Mouse (Mus musculus): ENCODE measurements around the gene Prkcsh. TPM values are rescaled to one million over a fixed set of nuclear protein-coding genes. Genes with fewer than 3 reads are reported as not detected.

Gene Prkcsh
- polyA plus RNA-seq (2015; fragmentation: Nextera tagmentation; extraction: Ambion mirVana) = 52.6 and 57.5 TPM in 2 replicates

- Histone ChIP-seq H3K27me3 (peaks cover 25% of the 10 kb centered on the region), H3K36me3 (peaks cover 36% of the 10 kb centered on the region)
- peak; percentile 99 for DNase-seq
Measured at GRCm38 (mm10) chr9:22002194-22003162, at the start of gene Prkcsh, which contains the start of gene Ccdc151. Gene Prkcsh, plus strand, starts transcription at chr9:22002806. Gene Ccdc151, minus strand, starts transcription at chr9:22002634.

GRCm38 (mm10) chr9:21953600-21953999 is 49.0 kb upstream of the Prkcsh start:
- peaks cover 15% of the 10 kb centered on the region for H3K36me3 ChIP-seq
- H3K27ac ChIP-seq = no peak overlapping the region
- H3K27me3 ChIP-seq = peaks cover 7% of the 10 kb centered on the region
- DNase-seq = no peak
- no peak overlapping the region for H3K4me3 ChIP-seq (replicated peaks)
- WGBS (ENCODE audit: insufficient replicate concordance) = 26% methylated on average over 3 of the region's 3 CpGs
- H3K4me1 ChIP-seq (replicated peaks) = peaks cover 30% of the 10 kb centered on the region
- no peak overlapping the region for H3K9ac ChIP-seq
- no peak for ATAC-seq (ENCODE audit: low read depth)
- H3K4me2 ChIP-seq = no peak overlapping the region
- H3K9me3 ChIP-seq (replicated peaks) = no peaks in the 10 kb centered on the region

More at GRCm38 (mm10) chr9:22002194-22003162, at the start of gene Prkcsh, which contains the start of gene Ccdc151:
- Histone ChIP-seq H3K4me1 (replicated peaks) (peaks cover 31% of the 10 kb centered on the region), H3K9ac (peak within 1 kb of the TSS; percentile 80), H3K27ac (peak within 1 kb of the TSS; percentile 83), H3K9me3 (replicated peaks) (no peaks in the 10 kb centered on the region), H3K4me2 (peak within 1 kb of the TSS; percentile 95), H3K4me3 (replicated peaks) (peak within 1 kb of the TSS; percentile 84)
- 6% methylated on average over 57 of the region's 57 CpGs for WGBS (ENCODE audit: insufficient replicate concordance)
- ATAC-seq (ENCODE audit: low read depth) = peak; percentile 99

- H3K36me3 ChIP-seq = peaks cover 25% of the 10 kb centered on the region
- no peak overlapping the region for H3K27ac ChIP-seq
- H3K27me3 ChIP-seq = no peaks in the 10 kb centered on the region
- ATAC-seq (ENCODE audit: low read depth) (no peak), DNase-seq (no peak)
- no peaks in the 10 kb centered on the region for H3K9me3 ChIP-seq (replicated peaks)
- H3K9ac ChIP-seq = peak overlapping the region; percentile 76; the same call in 1 of the 2 replicates
- H3K4me3 ChIP-seq (replicated peaks) = peak overlapping the region; percentile 73
- peaks cover 41% of the 10 kb centered on the region for H3K4me1 ChIP-seq (replicated peaks)
- WGBS (ENCODE audit: insufficient replicate concordance) = 61% methylated on average over 3 of the region's 3 CpGs
- H3K4me2 ChIP-seq = peak overlapping the region; percentile 76
Measured at GRCm38 (mm10) chr9:21954635-21955034, 48.0 kb upstream of the Prkcsh start.

- Histone ChIP-seq H3K27ac (peak overlapping the region; percentile 79), H3K4me3 (replicated peaks) (peak overlapping the region; percentile 73), H3K4me2 (peak overlapping the region; percentile 76), H3K9ac (peak overlapping the region; percentile 76), H3K9me3 (replicated peaks) (no peaks in the 10 kb centered on the region), H3K27me3 (no peaks in the 10 kb centered on the region), H3K36me3 (peaks cover 31% of the 10 kb centered on the region), H3K4me1 (replicated peaks) (peaks cover 46% of the 10 kb centered on the region)
- ATAC-seq (ENCODE audit: low read depth) (peak; percentile 66), DNase-seq (no peak)
- 1% methylated on average over 18 of the region's 18 CpGs for WGBS (ENCODE audit: insufficient replicate concordance)
Measured at GRCm38 (mm10) chr9:21955225-21955569, 47.4 kb upstream of the Prkcsh start.

- peaks cover 52% of the 10 kb centered on the region for H3K4me1 ChIP-seq (replicated peaks)
- ATAC-seq (ENCODE audit: low read depth) = peak; percentile 93
Measured at GRCm38 (mm10) chr9:21955570-21956281, 46.9 kb upstream of the Prkcsh start, which contains the start of gene Swsap1. Gene Swsap1, plus strand, starts transcription at chr9:21955755.

GRCm38 (mm10) chr9:21958372-21958771 is 44.2 kb upstream of the Prkcsh start:
- DNase-seq = no peak
- ATAC-seq (ENCODE audit: low read depth) = no peak
- WGBS (ENCODE audit: insufficient replicate concordance) = 82% methylated on average over 5 of the region's 5 CpGs
- H3K9me3 ChIP-seq (replicated peaks) = no peaks in the 10 kb centered on the region
- 0 out of 2 replicates have a peak overlapping the region, but pooled peaks have one; percentile 85 for H3K4me3 ChIP-seq (replicated peaks)
- H3K27ac ChIP-seq = peak overlapping the region; percentile 99
- H3K9ac ChIP-seq = peak overlapping the region; percentile 98
- peaks cover 62% of the 10 kb centered on the region for H3K4me1 ChIP-seq (replicated peaks)
- peaks cover 49% of the 10 kb centered on the region for H3K36me3 ChIP-seq
- peak overlapping the region; percentile 84; the same call in 1 of the 2 replicates for H3K4me2 ChIP-seq
- H3K27me3 ChIP-seq = 0 out of 2 replicates have a peak, but pooled peaks cover 6% of the 10 kb centered on the region

More at GRCm38 (mm10) chr9:21955570-21956281, 46.9 kb upstream of the Prkcsh start, which contains the start of gene Swsap1:
- Histone ChIP-seq H3K9me3 (replicated peaks) (no peaks in the 10 kb centered on the region), H3K27me3 (no peaks in the 10 kb centered on the region), H3K36me3 (peaks cover 36% of the 10 kb centered on the region), H3K4me3 (replicated peaks) (peak within 1 kb of the TSS; percentile 73), H3K4me2 (peak within 1 kb of the TSS; percentile 76), H3K27ac (peak within 1 kb of the TSS; percentile 99), H3K9ac (peak within 1 kb of the TSS; percentile 76)
- under 1% methylated on average over 54 of the region's 54 CpGs for WGBS (ENCODE audit: insufficient replicate concordance)
- DNase-seq = peak; percentile 97

GRCm38 (mm10) chr9:21959244-21959643 is 43.4 kb upstream of the Prkcsh start:
- Histone ChIP-seq H3K9ac (peak overlapping the region; percentile 98), H3K4me1 (replicated peaks) (peaks cover 69% of the 10 kb centered on the region)

GRCm38 (mm10) chr9:21960135-21960534 is 42.5 kb upstream of the Prkcsh start:
- 68% methylated on average over 9 of the region's 9 CpGs for WGBS (ENCODE audit: insufficient replicate concordance)
- no peak for DNase-seq
- no peak for ATAC-seq (ENCODE audit: low read depth)
- peak overlapping the region; percentile 99 for H3K27ac ChIP-seq
- H3K36me3 ChIP-seq = peaks cover 49% of the 10 kb centered on the region
- peak overlapping the region; percentile 85 for H3K4me3 ChIP-seq (replicated peaks)
- 0 out of 2 replicates have a peak, but pooled peaks cover 6% of the 10 kb centered on the region for H3K27me3 ChIP-seq
- no peaks in the 10 kb centered on the region for H3K9me3 ChIP-seq (replicated peaks)
- H3K9ac ChIP-seq = peak overlapping the region; percentile 98
- H3K4me2 ChIP-seq = peak overlapping the region; percentile 84
- peaks cover 67% of the 10 kb centered on the region for H3K4me1 ChIP-seq (replicated peaks)

More at GRCm38 (mm10) chr9:21959244-21959643, 43.4 kb upstream of the Prkcsh start:
- 85% methylated on average over 7 of the region's 7 CpGs for WGBS (ENCODE audit: insufficient replicate concordance)
- H3K4me2 ChIP-seq = peak overlapping the region; percentile 84
- H3K9me3 ChIP-seq (replicated peaks) = no peaks in the 10 kb centered on the region
- H3K4me3 ChIP-seq (replicated peaks) = peak overlapping the region; percentile 85
- H3K36me3 ChIP-seq = peaks cover 49% of the 10 kb centered on the region
- DNase-seq (no peak), ATAC-seq (ENCODE audit: low read depth) (no peak)
- 0 out of 2 replicates have a peak, but pooled peaks cover 6% of the 10 kb centered on the region for H3K27me3 ChIP-seq
- H3K27ac ChIP-seq = peak overlapping the region; percentile 99

GRCm38 (mm10) chr9:21960558-21961208 is 41.9 kb upstream of the Prkcsh start:
- WGBS (ENCODE audit: insufficient replicate concordance) = 39% methylated on average over 26 of the region's 26 CpGs
- no peak for ATAC-seq (ENCODE audit: low read depth)
- H3K27me3 ChIP-seq = 0 out of 2 replicates have a peak, but pooled peaks cover 6% of the 10 kb centered on the region
- peak overlapping the region; percentile 85 for H3K4me3 ChIP-seq (replicated peaks)
- peak overlapping the region; percentile 99 for H3K27ac ChIP-seq
- H3K4me2 ChIP-seq = peak overlapping the region; percentile 84
- no peaks in the 10 kb centered on the region for H3K9me3 ChIP-seq (replicated peaks)
- peaks cover 49% of the 10 kb centered on the region for H3K36me3 ChIP-seq
- no peak for DNase-seq
- H3K9ac ChIP-seq = peak overlapping the region; percentile 98
- peaks cover 66% of the 10 kb centered on the region for H3K4me1 ChIP-seq (replicated peaks)

GRCm38 (mm10) chr9:21961366-21961980 is 41.1 kb upstream of the Prkcsh start:
- H3K9ac ChIP-seq = peak overlapping the region; percentile 98
- H3K4me1 ChIP-seq (replicated peaks) = peaks cover 62% of the 10 kb centered on the region
- peak overlapping the region; percentile 85 for H3K4me3 ChIP-seq (replicated peaks)
- peak overlapping the region; percentile 84 for H3K4me2 ChIP-seq
- H3K36me3 ChIP-seq = peaks cover 49% of the 10 kb centered on the region
- H3K27me3 ChIP-seq = 0 out of 2 replicates have a peak, but pooled peaks cover 6% of the 10 kb centered on the region
- ATAC-seq (ENCODE audit: low read depth) (peak; percentile 2; the same call in 1 of the 2 replicates), DNase-seq (peak; percentile 54)
- 2% methylated on average over 35 of the region's 35 CpGs for WGBS (ENCODE audit: insufficient replicate concordance)
- peak overlapping the region; percentile 99 for H3K27ac ChIP-seq
- H3K9me3 ChIP-seq (replicated peaks) = no peaks in the 10 kb centered on the region
